Mouse (Mus musculus) intestine, embryonic 15.5 days (tissue): ENCODE results near the gene Agps. TPM values are rescaled to one million over a fixed set of nuclear protein-coding genes. Genes with fewer than 3 reads are reported as not detected.

Source experiments
- ATAC-seq: fragments of 200-750 bp; cut with Nextera tagmentation; 2 replicates; pipeline ENCODE4 v1.8.0; 2017; ENCODE audit warnings: moderate TSS enrichment, moderate library complexity
- H3K27ac ChIP-seq: fragments of 300-500 bp; sonication (generic); 2 replicates; pipeline ENCODE4 v1.5.1; 2015; ENCODE audit warnings: mild to moderate bottlenecking, inconsistent platforms
- H3K27me3 ChIP-seq: fragments of 300-500 bp; sonication (generic); replicated peaks from 2 replicates; pipeline ENCODE4 v1.6.1; 2015; ENCODE audit warnings: inconsistent platforms
- H3K36me3 ChIP-seq: fragments of 300-500 bp; sonication (generic); 2 replicates; pipeline ENCODE4 v1.6.1; 2015; ENCODE audit warnings: inconsistent platforms
- H3K4me1 ChIP-seq: fragments of 300-500 bp; sonication (generic); replicated peaks from 2 replicates; pipeline ENCODE4 v1.6.1; 2015; ENCODE audit warnings: inconsistent platforms
- H3K4me2 ChIP-seq: fragments of 300-500 bp; sonication (generic); replicated peaks from 2 replicates; pipeline ENCODE4 v1.6.1; 2015; ENCODE audit warnings: mild to moderate bottlenecking, inconsistent platforms
- H3K4me3 ChIP-seq: fragments of 300-500 bp; sonication (generic); replicated peaks from 2 replicates; pipeline ENCODE4 v1.5.1; 2015; ENCODE audit warnings: inconsistent platforms
- H3K9ac ChIP-seq: fragments of 300-500 bp; sonication (generic); 2 replicates; pipeline ENCODE4 v1.6.1; 2015; ENCODE audit warnings: inconsistent platforms
- H3K9me3 ChIP-seq: fragments of 300-500 bp; sonication (generic); 2 replicates; pipeline ENCODE4 v1.6.1; 2016; ENCODE audit warnings: inconsistent platforms
- WGBS: fragments of 180-500 bp; shearing (Covaris S2); methylation state at CpG from one replicate; pipeline ENCODE4 v1.1.7; 2015; 5-methylcytosine and 5-hydroxymethylcytosine counted together
- polyA plus RNA-seq: library from polyadenylated mRNA; unstranded; fragments of >200 nt; fragmentation: Nextera tagmentation; extraction: Ambion mirVana; gene quantifications from 2 replicates; pipeline ENCODE4 v1.2.1, GENCODE M21; 2015

The Agps gene
- polyA plus RNA-seq, 1 experiment from 2014 or later: 29.3 TPM

DNA sequence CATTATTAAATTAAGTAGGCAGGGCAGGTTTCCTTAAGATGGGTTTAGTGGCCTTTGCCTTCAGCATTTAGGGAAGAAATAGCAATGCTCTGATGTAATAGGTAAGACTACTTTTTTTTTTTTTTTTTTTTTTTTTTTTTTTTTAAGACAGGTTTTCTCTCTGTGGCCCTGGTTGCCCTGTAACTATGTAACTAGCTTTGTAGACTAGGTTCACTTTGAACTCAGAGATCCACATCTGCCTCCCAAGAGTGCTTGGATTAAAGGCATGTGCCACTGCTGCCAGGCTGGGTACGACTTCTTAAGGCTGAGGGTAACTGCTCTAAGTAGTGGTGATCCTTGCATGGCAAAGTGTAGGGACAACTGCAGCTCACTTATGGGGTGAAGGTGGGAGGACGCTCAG, 2.5 kb downstream of the Agps start:
- no peaks in the 10 kb centered on the region for H3K36me3 ChIP-seq
- H3K4me3 ChIP-seq: no peak overlapping the region
- no peak overlapping the region for H3K9ac ChIP-seq
- 93% methylated on average over 2 of the region's 2 CpGs for WGBS
- ATAC-seq: no peak
- no peaks in the 10 kb centered on the region for H3K9me3 ChIP-seq
- no peak overlapping the region for H3K4me2 ChIP-seq
- H3K27me3 ChIP-seq: no peaks in the 10 kb centered on the region
- peaks cover 19% of the 10 kb centered on the region; the same call in 1 of the 2 replicates for H3K4me1 ChIP-seq
- no peak overlapping the region for H3K27ac ChIP-seq

DNA sequence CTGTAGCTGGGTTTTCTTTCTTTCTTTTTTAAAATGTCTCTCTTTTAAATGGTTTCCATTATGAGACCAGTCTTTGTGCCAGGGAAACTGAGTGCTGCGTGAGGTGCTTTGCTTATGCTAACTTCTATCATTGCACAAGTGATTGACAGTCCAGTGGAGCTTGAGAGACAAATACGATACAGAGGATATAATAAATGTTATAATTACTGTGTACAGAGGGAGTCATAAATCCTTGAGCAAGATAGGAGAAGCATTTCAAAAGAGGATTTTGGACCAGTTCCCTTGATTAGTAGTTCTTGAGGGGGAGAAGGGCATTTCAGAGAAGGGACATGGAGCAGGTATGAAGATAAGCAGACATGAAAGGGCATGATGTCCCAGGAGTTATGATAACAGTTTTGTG, 10.3 kb downstream of the Agps start:
- Histone ChIP-seq H3K27ac (no peak overlapping the region), H3K4me1 (0 out of 2 replicates have a peak, but pooled peaks cover 4% of the 10 kb centered on the region), H3K36me3 (no peaks in the 10 kb centered on the region), H3K9ac (no peak overlapping the region), H3K27me3 (no peaks in the 10 kb centered on the region), H3K4me3 (no peak overlapping the region), H3K4me2 (no peak overlapping the region), H3K9me3 (no peaks in the 10 kb centered on the region)
- ATAC-seq: peak; percentile 59
- WGBS: 60% methylated on average over 2 of the region's 2 CpGs

DNA sequence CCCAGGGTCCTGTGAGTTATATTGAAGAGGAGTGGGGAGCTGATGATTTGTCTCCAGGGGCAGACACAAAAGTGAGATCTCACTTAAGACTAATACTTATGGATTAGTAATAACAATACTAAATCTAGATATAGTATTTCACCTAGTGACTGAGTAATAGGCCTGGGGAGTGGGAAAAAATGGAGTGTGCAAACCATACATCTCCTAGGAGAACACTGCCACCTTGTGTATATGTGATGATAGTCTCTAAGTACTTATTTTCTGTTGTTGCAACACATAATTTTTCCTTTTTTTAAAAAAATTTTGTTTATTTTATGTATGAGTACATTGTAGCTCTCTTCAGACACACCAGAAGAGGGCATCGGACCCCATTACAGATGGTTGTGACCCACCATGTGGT, 15.7 kb downstream of the Agps start:
- no peak overlapping the region for H3K4me2 ChIP-seq
- no peak overlapping the region for H3K4me3 ChIP-seq
- no peak overlapping the region for H3K27ac ChIP-seq
- 92% methylated on average over 1 of the region's 1 CpGs for WGBS
- no peak for ATAC-seq
- no peaks in the 10 kb centered on the region for H3K36me3 ChIP-seq
- H3K4me1 ChIP-seq: 0 out of 2 replicates have a peak, but pooled peaks cover under 1% of the 10 kb centered on the region
- H3K9me3 ChIP-seq: no peaks in the 10 kb centered on the region
- no peaks in the 10 kb centered on the region for H3K27me3 ChIP-seq
- H3K9ac ChIP-seq: no peak overlapping the region

DNA sequence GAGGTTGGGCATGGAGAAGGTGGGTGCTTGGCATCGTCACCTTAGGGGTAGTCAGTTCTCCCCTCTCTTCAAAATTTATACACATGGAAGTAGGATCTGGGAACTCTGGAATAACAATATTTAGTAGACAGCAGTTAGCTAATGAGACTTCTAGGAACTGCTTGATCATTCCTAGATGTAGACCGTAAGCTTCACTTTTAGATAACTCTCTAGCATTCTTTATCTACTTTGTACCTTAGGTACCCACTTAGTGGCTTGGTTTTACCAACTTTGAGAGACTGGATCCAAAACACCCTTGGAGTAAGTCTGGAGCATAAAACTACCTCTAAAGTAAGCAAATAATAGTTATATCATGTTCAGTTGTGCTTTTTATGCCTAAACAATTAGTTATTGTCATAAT, 20.5 kb downstream of the Agps start:
- no peak for ATAC-seq
- no peaks in the 10 kb centered on the region for H3K27me3 ChIP-seq
- WGBS: 88% methylated on average over 2 of the region's 2 CpGs
- no peak overlapping the region for H3K9ac ChIP-seq
- no peak overlapping the region for H3K27ac ChIP-seq
- no peaks in the 10 kb centered on the region for H3K9me3 ChIP-seq
- no peak overlapping the region for H3K4me2 ChIP-seq
- no peaks in the 10 kb centered on the region for H3K36me3 ChIP-seq
- no peak overlapping the region for H3K4me3 ChIP-seq
- H3K4me1 ChIP-seq: no peaks in the 10 kb centered on the region

DNA sequence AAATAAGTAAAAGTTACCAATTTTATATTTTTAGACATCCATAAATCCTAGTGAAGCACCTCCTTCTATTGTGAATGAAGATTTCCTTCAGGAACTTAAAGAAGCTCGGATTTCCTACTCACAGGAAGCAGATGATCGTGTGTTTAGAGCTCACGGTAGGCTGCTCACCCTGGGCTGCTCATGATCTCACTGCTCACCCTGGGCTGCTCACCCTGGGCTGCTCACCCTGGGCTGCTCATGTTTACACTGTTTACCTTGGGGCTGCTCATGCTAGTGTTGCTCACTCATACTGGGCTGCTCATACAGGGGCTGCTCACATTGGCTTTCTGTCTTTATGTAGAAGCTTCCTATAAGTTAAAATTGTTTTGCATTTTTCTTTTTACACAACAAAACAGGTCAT, 22.2 kb downstream of the Agps start:
- no peak overlapping the region for H3K27ac ChIP-seq
- no peak overlapping the region for H3K4me2 ChIP-seq

DNA sequence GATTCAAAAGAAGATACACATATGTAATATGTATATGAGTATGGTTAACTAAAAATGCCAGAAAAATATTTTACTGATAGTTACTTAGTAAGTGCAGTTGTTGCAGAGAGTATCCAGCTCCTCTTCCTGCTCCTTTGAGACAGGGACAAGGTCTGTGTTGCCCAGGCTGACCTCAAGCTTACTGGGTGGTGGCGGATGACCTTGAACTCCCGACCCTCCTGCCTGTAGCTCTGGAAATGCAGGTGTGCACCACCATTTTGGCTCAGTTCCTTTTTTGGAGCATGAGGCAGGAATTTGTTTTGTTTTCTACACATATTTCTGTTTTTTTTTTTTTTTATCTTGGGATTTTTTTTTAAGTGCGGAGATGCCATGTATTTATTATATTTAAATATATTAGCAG, 29.1 kb downstream of the Agps start:
- H3K9me3 ChIP-seq: no peaks in the 10 kb centered on the region
- no peak overlapping the region for H3K4me3 ChIP-seq
- H3K4me2 ChIP-seq: no peak overlapping the region
- H3K27ac ChIP-seq: no peak overlapping the region
- ATAC-seq: no peak
- H3K9ac ChIP-seq: no peak overlapping the region
- H3K4me1 ChIP-seq: no peaks in the 10 kb centered on the region
- no peaks in the 10 kb centered on the region for H3K36me3 ChIP-seq
- no peaks in the 10 kb centered on the region for H3K27me3 ChIP-seq
- WGBS: 93% methylated on average over 3 of the region's 3 CpGs

More for the DNA sequence above, 22.2 kb downstream of the Agps start:
- H3K9ac ChIP-seq: no peak overlapping the region
- no peaks in the 10 kb centered on the region for H3K36me3 ChIP-seq
- H3K4me1 ChIP-seq: no peaks in the 10 kb centered on the region
- no peaks in the 10 kb centered on the region for H3K9me3 ChIP-seq
- H3K27me3 ChIP-seq: no peaks in the 10 kb centered on the region
- 42% methylated on average over 3 of the region's 3 CpGs for WGBS
- H3K4me3 ChIP-seq: no peak overlapping the region
- ATAC-seq: no peak

DNA sequence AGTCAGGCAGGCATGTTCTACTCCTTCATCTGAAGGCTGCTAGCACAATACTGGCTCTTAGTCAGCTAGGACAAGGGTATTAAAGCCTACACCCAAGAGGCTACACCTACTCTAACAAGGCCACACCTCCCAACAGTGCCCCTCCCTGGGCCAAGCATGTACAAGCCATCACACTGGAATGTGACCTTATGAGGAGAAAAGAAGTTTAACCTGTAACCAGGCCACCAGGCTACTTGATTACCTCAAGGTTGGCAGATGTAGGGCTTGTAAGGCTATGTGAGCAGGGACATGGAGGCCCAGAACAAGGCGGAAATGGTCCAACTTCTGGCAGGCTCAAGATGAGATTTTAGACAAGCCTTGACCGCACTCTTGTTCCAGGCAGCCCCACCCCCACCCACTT, 37.6 kb downstream of the Agps start:
- Histone ChIP-seq H3K4me1 (no peaks in the 10 kb centered on the region), H3K27me3 (no peaks in the 10 kb centered on the region), H3K36me3 (0 out of 2 replicates have a peak, but pooled peaks cover 4% of the 10 kb centered on the region), H3K9me3 (no peaks in the 10 kb centered on the region), H3K4me3 (no peak overlapping the region), H3K27ac (no peak overlapping the region), H3K9ac (no peak overlapping the region), H3K4me2 (no peak overlapping the region)
- WGBS: 89% methylated on average over 2 of the region's 2 CpGs
- ATAC-seq: peak; percentile 47; the same call in 1 of the 2 replicates

DNA sequence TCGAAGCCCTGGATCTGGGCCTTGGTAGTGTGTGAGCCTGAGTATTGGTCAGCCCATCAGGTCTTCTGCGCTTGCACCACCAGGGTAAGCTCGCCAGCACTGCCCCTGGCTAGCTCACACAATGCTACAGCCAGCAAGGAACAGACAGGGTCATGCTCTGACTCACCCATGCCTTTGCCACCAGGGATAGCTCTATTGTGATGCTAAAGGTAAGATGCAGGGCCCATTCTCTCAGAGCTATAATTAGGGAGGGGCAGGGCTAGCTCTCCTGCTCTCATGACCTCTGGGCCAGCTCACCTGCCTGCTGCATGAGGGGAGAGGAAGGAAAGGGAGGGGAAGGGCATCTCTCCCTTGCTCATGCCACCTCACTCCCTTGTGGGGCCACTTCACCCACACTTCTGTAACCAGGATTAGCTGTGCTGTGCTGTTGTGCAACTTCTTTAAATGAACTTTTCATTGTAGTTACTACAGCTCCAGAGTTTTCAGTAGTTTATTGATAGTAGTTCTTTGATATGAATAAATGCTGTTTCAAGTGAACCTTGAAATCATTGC, 42.1 kb downstream of the Agps start:
- Histone ChIP-seq H3K27ac (no peak overlapping the region), H3K9me3 (no peaks in the 10 kb centered on the region), H3K9ac (no peak overlapping the region), H3K4me2 (no peak overlapping the region), H3K36me3 (0 out of 2 replicates have a peak, but pooled peaks cover 4% of the 10 kb centered on the region), H3K4me3 (no peak overlapping the region), H3K27me3 (no peaks in the 10 kb centered on the region), H3K4me1 (no peaks in the 10 kb centered on the region)
- ATAC-seq: no peak
- WGBS: 85% methylated on average over 3 of the region's 3 CpGs

DNA sequence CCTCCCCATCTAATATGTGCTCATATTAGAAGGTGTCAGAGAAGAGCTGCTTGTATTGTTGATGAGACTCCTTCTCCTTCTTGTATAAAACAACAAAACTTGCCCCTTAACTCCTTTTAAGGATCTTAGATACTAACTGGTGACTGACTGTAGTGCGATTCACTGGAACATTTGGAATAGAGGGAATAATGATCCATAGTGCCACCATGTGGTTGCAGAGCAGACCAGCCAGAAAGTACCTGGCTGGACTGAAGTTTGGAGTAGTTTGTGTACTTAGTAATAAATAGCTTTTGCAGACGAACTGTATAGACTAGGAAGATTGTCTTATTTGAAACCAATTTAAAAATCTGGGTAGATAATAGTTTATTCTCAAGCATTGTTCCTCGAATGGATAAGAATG, 47.8 kb downstream of the Agps start:
- no peak for ATAC-seq
- H3K4me3 ChIP-seq: no peak overlapping the region
- no peaks in the 10 kb centered on the region for H3K4me1 ChIP-seq
- no peaks in the 10 kb centered on the region for H3K9me3 ChIP-seq
- no peak overlapping the region for H3K9ac ChIP-seq
- no peak overlapping the region for H3K27ac ChIP-seq
- 49% methylated on average over 3 of the region's 3 CpGs for WGBS
- H3K4me2 ChIP-seq: no peak overlapping the region
- H3K36me3 ChIP-seq: no peaks in the 10 kb centered on the region
- no peaks in the 10 kb centered on the region for H3K27me3 ChIP-seq

DNA sequence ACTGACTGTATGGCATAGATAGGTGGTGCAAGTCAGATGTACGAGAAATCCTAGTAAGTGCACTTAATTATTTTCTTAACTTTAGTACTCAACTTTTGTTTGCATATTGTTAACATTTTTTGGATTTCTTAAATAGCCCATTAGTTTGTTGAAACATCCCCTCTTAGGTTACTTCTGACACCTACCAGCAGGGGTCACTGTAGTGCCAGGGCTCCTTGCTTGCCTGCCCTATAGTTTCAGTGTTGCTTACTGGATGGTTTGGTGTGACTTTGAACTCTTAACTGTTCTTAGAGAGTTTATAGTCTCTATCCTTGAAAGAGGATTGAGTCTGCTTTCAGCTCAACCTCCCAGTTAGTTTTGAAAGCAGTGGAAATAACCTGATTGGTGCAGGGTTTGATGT, 51.6 kb downstream of the Agps start:
- no peak overlapping the region for H3K4me3 ChIP-seq
- WGBS: 39% methylated on average over 1 of the region's 1 CpGs
- H3K27me3 ChIP-seq: no peaks in the 10 kb centered on the region
- H3K9me3 ChIP-seq: no peaks in the 10 kb centered on the region
- H3K4me1 ChIP-seq: no peaks in the 10 kb centered on the region
- no peak overlapping the region for H3K4me2 ChIP-seq
- H3K27ac ChIP-seq: no peak overlapping the region
- ATAC-seq: no peak
- H3K9ac ChIP-seq: no peak overlapping the region
- H3K36me3 ChIP-seq: peaks cover 4% of the 10 kb centered on the region; the same call in 1 of the 2 replicates

DNA sequence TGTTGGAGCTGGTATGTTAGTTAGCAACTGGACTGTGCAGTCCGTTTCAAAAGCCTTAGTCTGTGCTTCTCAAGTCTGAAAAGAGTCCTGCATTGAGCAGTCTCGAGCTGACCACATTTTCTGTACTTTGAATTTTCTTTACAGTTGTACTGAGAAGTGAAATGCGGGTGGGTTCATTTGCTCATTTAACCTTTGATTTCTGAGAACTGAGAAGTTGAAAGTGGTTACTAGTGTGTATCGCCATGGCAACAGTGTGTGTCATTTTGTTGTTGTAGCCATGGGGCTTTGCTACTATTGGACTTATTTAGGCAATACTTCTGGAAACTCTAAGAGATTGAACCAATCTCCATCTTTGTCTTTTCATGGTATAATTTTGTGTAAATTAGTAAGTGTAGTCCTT, 60.0 kb downstream of the Agps start:
- no peak overlapping the region for H3K4me2 ChIP-seq
- ATAC-seq: no peak
- H3K36me3 ChIP-seq: peaks cover 4% of the 10 kb centered on the region; the same call in 1 of the 2 replicates
- no peaks in the 10 kb centered on the region for H3K9me3 ChIP-seq
- no peaks in the 10 kb centered on the region for H3K4me1 ChIP-seq
- no peak overlapping the region for H3K9ac ChIP-seq
- no peak overlapping the region for H3K4me3 ChIP-seq
- 85% methylated on average over 4 of the region's 4 CpGs for WGBS
- no peak overlapping the region for H3K27ac ChIP-seq
- H3K27me3 ChIP-seq: no peaks in the 10 kb centered on the region

DNA sequence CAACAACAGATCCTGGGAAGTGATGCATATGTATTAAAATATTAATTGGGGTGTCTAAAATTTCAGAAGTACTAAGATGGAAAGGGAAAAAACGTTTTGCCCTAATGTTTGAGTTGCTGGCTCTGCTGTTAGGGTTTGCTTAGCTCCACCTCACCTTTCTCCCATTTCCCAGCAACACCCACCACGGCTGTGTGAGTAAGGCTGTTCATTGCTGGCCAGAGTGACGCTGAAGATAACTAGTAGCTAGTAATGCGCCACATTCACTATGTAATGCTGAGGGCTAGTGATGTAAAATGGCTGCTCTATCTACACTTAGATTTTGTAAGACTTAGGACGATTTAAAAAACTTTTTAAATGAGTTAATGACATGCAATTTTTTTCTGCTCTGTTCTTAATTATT, 63.7 kb downstream of the Agps start:
- Histone ChIP-seq H3K9ac (no peak overlapping the region), H3K27ac (no peak overlapping the region), H3K36me3 (no peaks in the 10 kb centered on the region), H3K27me3 (no peaks in the 10 kb centered on the region), H3K9me3 (no peaks in the 10 kb centered on the region), H3K4me1 (no peaks in the 10 kb centered on the region), H3K4me2 (no peak overlapping the region), H3K4me3 (no peak overlapping the region)
- WGBS: 83% methylated on average over 5 of the region's 5 CpGs
- ATAC-seq: no peak

DNA sequence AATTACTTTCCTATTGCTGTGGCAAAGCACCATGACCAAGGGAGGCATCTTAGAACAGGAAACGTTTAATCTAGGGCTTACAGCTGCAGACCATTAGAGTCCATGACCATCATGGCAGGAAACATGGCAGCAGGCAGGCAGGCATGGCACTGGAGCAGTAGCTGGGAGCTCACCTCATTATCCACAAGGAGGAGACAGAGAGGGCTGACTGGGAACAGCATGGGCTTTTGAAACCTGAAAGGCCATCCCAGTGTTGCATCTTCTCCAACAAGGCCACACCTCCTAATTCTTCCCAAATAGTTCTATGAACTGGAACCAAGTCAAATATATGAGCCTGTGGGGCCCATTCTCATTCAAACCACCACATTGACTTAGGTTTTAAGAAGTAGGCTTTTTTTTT, 68.3 kb downstream of the Agps start:
- Histone ChIP-seq H3K36me3 (0 out of 2 replicates have a peak, but pooled peaks cover 5% of the 10 kb centered on the region), H3K9me3 (no peaks in the 10 kb centered on the region), H3K4me1 (no peaks in the 10 kb centered on the region), H3K4me2 (no peak overlapping the region), H3K4me3 (no peak overlapping the region), H3K27ac (no peak overlapping the region), H3K9ac (no peak overlapping the region), H3K27me3 (no peaks in the 10 kb centered on the region)
- 84% methylated on average over 1 of the region's 1 CpGs for WGBS
- ATAC-seq: no peak
